Mouse (Mus musculus) ZHBTc4 (cell line): ENCODE data around the gene Pp2d1.
"Not testable (repeated sequence)": the region's sequence is repeated elsewhere in the genome, so short reads cannot be mapped to it uniquely, and the experiment has no call there.

Experiments used
- DNase-seq: peaks from one replicate; pipeline ENCODE4 v3.0.0-alpha.2; 2011; ENCODE audit warnings: low read depth, low spot score

Gene Pp2d1

DNA sequence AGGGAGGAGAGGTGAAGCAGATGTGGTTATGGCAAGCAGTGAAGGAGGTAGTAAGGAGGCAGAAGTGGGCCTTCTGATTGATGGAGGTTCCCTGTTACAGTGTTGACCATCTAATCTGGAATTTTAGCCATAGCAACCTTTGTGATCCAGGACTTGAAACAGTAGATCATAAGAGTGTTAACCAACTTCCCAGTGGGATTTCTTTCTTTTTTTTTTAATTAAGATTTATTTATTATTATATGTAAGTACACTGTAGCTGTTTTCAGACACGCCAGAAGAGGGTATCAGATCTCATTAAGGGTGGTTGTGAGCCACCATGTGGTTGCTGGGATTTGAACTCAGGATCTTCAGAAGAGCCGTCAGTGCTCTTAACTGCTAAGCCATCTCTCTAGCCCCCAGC, at the start of gene Pp2d1:
Pp2d1 (minus strand) TSS at position 101 of the 400 bp plus-strand sequence.
- DNase-seq, result not testable (repeated sequence)

DNA sequence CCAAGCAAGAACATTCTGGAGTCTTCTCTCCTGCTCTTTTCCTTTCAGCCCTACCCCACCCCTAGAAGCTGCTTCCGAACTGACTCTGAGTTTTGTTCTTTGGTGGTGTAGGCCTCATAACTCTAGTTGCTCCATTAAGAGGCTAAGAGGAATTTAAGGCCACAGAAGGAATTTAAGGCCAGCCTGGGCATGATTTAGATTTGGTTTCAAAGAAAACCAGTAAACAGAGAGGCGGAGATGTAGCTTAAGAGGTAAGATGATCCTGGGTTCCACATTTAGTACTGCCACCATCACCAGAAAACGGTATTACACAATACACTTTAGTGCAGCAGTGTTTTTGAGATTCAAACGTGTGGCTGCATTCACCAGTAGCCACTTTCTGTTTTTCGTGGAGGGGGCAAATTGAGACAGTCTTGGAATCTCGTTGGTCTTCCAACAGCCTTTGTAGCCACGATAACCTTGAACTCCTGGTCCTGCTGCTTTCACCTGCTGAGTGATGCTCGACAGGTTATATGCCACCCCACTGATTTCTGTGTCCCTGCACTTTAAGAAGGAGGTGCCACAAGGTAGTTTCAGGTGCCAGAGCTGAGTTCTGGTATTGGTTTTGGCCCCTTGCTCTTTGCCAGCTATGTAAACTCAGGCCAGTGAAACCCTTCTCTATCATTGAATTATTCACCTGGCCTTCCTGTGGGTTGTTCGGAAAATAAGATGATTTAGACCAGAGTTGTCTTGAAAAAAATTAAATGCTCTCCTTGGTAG, 49.0 kb upstream of the Pp2d1 start:
- no peak for DNase-seq

DNA sequence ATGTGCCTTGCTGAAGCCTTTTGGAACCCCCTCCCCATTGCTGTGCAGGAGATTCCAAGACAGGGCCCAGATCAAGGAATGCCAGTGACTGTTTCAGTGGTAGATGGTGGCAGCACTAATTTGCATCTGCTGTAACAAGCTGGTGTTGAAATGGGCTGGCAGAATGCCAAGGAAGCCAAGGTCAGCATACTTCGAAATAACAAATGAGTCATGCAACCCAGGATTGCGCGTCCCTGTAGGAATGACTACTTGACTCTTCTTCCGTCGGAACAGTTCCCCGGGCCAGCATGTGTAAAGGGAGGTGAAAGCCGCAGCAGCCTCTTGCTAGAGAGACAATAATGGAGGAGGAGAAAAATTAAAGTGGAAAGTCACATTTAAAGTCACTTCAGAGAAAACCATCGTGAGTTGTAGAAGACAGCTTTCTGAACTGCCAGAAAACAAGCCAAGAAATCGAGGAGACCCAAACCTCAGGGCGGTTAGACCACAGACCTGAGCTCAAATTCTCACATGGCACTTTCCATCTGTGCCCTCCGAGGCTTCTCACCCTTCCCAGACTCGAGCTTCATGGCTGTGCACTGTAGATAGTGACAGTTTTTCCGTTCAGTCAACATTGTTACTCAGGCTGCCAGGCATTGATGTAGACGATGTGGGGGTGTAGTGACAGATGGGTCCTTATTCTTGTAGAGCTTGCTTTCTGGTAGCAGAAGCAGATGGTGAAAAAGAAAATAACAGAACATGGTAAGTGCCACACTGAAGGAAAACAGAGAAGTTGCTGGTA, 48.0 kb upstream of the Pp2d1 start:
- peak; percentile 76 for DNase-seq

DNA sequence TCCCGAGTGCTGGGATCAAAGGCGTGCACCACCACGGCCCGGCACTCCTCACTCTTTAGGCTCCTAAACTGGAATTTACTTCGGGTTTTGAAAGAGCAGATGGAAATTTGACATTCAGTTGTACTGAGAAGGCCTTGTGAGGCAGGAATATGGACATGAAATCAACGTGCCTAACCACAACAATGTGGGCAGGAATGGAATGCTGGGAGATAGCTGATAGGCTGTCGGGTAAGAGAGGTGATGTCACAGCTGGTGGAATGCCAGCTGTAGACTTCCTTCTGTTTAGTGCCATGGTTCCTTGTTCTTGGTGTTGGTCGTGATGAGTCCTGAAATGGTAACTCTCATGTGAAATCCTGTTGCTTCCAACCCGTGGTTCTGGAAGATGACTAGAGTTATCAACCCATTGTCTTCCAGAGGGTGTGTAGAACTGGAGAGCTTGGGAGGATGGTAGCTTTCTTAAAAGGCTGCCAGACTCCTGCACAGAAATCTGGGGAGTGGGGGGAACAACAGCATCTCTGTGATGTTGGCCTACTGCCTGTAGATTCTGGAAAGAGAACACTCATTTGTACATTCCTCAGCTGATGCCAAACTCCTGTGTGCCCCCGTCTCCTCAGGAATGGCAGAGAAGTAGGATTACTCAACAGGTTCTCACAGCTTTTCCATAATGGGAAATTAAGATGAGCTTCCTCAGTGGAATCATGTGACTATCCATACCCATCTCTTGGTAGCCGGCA, 44.8 kb upstream of the Pp2d1 start:
- DNase-seq, result peak; percentile 75

DNA sequence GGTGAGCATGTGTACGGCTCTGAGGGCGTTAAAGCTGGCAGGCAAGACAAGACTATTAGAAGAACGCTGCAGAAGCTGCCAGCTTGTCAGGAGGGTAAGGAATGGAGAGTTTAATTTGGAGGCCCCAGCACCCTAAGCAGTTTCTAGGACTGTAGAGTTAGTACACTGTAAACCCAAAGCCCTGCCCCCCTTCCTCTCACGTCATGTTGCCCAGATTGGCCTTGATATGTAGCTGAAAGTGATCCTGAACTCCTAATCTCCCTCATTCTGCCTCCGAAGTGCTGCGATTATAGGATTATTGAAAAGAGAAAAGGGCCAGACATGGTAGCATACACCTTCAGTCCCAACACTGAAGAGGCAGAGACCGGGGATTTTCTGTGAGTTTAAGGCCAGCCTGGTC, 43.6 kb upstream of the Pp2d1 start:
- no peak for DNase-seq

DNA sequence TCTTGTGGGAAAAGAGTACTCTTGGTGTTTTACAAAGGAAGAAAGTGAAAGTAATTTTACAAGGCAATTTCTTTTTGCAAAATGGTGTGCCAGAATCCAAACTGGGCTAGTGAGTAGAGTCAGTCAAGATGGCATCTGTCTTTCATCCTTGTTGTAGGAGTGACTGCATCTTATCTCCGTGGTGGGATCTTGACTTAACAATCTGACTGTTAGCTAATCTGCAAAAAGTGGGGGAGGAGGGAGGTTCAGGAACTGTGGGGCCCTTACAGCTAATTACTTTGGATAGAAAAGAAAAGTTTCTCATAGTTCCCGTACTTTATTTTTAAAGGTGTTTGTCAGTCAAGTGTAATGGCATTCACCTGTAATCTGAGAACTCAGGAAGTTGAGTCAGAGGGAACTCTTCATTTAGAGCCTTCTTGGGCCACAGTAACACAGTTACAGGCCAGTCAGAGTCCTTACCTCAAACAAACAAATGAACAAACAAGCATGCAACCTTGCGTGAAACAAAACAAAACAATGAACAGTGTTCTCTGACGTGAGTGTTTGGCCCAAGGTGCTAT, 42.9 kb upstream of the Pp2d1 start:
- DNase-seq, result no peak

DNA sequence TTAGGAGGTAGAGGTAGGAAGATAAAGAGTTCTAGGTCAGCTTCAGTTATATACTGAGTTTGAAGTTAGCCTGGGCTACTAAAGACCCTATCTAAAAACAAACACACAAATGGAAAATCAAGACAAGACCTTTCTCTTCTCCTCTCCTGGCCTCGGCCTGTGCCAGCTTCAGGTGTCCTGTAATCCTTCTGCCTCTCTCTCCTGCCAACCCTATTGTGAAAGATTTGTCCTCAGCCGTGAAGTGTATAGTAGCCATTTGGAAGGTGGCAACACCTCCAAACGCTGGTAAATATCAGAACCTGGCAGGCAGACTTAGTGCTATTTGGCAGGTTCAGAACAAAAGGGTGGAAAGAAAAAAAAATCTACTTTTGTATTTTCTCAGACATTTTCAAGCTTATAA, 41.0 kb upstream of the Pp2d1 start:
- no peak for DNase-seq

DNA sequence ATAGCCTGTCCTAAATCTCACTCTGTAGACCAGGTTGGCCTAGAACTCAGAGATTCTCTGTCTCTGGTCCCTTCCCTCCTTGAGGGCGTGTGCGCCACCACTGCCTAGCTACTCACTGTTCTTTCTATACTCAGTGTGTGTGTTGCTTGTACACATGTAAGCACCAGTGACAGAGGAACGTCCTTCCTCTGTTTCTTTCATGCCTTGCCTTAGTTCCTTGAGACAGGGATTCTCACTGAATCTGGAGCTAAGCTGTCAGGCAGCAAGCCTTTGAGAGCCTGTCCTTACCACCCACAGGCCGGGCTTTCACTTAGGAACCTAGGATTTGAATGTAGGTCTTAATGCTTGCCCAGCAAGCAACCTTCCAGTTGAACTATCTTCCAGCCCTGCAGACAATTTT, 40.4 kb upstream of the Pp2d1 start:
- DNase-seq, result no peak

DNA sequence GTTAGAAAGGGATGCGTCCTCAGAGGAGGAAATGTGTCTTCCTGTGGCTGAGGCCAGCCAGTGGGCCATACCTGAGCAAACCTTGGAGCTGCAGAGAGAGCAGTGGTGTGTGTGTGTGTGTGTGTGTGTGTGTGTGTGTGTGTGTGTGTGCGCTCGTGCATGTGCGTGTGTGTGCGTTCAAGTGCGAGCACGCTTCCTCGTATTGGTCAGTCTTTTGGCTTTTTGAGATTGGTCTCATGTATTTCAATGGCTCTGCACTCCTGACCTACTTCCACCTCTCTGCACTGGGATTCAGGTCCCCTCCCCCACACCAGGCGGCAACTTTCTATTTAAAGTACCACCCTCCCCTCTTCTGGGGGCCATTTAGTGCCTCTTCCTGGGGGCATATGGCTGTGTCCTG, 39.5 kb upstream of the Pp2d1 start:
- no peak for DNase-seq

DNA sequence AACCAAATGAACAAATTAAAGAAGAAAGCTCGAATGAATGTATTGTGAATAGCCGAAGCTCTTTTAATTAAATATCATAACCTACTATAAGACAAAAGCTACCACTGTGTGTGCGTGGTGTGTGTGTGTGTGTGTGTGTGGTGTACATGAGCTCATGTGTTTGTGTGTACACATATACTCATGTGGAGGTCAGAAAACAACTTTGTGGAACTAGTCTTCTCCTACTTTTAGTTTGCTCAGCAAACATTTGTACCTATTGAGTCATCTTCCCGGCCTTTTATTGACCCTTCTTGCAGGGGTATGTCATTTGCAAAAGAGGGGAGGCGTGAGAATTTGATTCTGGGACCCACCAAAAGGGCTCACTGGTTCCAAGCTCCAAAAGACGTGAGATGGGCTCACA, 39.0 kb upstream of the Pp2d1 start:
- DNase-seq, result no peak

DNA sequence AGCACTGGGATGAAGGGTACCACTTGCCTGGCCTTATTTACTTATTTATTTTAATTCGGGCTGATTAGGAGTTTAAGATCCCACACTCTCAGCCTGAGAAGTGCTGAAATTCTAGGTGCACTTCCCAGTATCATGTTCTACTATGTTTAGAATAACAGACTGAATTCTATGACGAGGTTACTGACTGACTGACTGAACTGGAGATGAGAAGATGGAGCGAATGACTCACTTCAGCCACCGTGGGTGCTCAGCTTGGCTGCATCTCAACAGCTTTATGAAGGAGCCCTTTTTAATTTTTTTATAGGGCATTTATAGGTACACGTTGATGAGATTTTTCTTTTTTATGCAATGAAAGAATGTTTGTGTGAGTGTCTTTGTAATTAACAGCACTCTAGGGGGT, 38.5 kb upstream of the Pp2d1 start:
- no peak for DNase-seq

DNA sequence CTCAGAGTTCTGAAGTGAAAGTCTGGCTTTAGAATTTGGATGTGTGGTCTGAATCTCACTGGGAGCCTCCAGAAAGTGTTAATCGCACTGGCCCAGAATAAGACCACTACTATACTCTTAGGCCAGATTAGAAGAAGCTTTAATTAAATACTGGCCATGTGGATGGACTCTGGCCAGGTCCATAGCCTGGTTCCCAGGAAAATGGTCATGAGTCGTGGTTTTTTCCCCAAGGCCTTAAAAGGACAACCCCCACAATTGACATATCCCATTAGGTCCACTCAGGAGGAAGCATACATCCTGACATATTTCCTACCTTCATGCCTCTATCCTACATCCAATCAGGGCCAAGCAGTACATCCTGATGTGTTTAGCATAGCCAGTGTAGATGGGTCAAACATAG, 37.9 kb upstream of the Pp2d1 start:
- DNase-seq, result no peak

DNA sequence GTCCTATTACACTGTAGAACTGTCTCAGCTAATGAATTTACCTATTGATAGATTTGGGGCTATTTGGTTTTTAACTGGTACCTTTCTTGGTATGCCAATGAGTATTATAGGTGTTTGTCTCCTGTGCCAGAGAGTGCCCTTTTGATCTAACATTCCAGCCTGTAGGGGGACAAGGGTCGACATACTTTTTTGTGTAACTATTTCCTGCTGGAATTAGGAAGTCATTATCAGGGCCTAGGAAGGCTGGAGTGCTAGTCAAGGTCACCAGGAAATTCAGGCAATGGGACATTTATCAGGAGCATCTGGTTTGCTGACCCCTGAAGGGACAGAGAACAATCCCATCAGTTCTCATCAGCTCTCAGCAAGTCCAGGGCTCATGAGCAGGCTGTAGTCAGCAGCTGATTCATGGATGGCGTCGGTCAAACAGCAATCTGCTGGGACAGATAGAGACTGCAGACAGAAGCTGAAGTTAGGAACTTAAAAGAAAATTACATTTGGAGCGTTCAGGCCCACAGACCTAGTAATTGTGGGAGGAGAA, 33.8 kb upstream of the Pp2d1 start:
- peak; percentile 79 for DNase-seq

DNA sequence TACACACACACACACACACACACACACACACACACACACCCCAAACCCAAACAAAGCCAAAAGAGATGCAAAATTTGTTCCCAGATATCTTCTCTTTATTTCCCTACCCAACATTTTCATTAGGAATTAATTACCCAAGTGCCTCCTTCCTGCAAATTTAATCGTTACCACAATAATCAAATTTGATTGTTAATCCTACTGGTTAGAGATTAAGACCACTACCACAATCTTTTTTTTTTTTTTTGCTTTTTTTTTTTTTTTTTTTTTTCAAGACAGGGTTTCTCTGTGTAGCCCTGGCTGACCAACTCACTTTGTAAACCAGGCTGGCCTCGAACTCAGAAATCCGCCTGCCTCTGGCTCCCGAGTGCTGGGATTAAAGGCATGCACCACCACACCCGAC, 31.7 kb upstream of the Pp2d1 start:
- not testable (repeated sequence) for DNase-seq

DNA sequence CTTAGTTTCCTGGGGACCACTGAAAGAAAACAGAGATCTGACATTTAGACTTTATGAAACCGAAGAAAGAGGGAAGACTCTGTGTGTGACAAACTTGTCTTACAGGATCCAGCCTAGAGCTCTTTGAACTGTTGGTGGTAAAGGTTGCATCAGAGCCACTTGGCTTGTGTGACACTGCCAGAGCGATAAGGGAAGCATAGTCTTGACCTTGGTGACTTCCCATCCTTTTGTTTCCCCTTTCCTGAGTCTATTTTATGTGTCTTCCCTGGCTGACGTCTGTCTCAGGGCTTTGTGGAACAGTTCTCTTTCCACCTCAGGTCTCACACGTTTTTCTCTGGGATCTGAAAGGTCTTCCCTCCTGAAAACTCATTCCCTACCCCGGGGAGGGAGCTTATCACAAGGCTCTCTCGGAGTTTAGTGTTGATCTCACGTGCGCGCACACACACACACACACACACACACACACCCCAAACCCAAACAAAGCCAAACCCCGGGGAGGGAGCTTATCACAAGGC, 31.2 kb upstream of the Pp2d1 start:
- DNase-seq, result peak; percentile 47

DNA sequence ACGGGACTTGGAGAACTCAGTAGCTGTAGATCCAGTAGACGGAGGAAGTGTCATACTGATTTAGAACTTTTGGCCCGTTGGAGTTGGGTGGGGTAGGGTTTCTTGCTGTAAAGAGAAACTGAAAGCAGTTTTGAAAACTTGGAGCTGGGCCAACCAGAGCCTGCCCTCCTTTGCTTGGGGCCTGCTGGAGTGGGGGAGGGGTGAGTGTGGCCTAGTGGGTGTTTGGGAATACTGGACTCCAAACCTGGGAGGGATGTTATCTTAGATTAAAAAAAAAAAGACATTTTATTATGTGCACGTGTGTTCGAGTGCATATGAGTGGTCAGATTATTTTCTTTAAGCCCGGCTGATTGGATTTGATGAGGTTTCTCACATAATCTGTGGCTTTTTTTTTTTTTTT, 30.6 kb upstream of the Pp2d1 start:
- DNase-seq, result peak; percentile 77

DNA sequence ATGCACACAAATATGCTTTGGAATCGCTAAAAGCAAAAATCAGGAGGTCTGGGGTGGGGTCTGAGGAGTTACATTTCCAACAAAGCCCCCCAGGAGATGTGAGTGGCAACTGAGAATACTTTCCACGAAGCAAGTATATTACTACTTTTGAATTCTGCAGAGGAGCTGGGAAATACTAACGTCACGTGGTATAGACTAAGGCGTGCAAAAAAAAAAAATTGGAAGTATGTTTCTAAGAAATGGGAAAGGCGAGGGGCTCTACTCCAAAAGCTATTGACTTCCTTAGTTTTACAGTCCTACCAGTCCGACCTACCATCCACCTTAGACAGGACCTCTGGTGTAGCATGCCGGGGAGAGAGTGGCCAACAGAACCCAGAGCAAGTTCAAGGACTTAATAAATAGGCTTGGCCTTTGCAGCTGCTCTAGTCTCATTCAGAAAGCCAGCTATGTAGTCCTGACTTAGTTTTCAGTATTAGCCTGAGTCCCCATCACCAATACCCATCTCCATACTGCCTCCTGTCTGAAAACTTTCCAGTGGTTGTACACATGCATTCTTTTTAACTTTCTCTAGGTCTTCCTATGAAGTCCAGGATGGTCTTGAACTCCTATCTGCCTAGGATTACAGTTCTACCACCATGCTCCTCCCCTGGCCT, 29.6 kb upstream of the Pp2d1 start:
- DNase-seq, result no peak

DNA sequence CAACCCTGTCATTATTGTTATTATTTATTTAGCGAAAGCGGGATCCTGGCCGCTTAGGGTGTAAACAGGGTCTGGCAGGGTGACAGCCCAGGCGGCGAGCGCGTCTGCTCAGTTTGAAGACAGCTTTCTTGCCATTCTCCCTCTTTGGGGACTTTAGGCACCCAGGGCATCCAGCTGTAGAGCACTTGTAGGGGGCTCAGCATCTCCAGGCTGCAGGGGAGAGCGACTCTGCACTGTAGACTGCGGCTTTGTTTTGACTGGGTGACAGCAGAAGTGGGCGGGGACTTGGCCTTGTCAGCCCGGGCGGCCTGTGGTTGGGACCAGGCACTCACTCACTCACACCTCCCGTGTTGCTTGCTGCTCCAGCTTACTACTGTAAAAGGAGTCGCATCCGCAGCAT, 28.9 kb upstream of the Pp2d1 start:
- peak; percentile 90 for DNase-seq

DNA sequence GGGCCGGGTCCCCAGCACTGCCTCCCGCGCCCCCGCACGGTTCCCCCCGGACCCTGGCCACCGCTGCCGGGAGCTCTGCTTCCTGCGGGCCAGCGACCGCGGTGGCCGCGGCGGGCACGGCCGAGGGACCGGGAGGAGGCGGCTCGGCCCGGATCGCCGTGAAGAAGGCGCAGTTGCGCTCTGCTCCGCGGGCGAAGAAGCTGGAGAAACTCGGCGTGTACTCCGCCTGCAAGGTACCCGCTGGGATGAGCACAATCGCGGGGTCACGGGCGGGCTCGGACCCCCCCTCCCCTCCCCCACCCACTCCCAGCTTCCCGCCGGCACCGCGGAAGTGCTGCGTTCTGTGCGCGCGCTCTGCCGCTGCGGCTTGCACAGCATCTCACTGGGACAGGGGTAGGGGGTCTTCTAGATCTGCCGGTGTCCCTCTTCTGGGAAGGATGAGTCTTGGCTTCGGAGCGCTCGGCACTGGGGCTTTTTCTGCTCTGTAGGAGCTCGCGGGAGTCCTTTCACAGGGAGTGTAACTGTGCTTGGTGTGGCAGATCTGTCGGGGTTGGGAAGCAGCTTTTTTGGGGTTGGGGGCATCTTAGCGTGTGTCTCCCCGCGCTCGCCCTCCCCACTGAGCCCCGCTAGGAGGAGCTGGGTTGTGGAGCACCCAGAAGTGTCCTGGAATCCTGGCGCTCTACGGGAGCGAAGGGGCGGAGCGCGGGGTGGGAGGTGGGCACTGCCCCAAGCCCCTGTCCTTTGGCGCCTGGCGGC, 28.3 kb upstream of the Pp2d1 start:
- peak; percentile 64 for DNase-seq

DNA sequence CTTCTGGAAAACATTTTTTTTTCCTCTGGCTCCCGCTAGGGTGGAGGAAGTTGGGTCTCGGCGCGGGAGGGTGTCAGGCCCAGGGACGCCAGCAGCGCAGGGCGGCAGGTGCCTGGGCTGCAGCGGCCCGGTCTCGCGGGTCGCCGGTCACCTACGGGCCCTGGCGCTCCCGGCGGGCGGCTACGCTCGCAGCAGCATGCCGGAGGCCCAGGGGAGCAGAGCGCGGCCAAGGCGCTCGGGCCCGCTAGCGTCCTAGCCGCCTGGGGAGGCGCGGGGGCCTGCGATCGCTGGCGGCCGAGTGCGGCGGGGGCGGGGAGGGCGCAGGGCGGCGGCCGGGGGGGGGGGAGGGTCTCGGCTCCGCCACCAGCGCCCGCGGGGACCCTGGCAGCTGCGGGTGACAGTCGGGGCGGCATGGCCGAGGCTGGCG, 27.7 kb upstream of the Pp2d1 start:
- peak; percentile 88 for DNase-seq
